Mouse (Mus musculus) cerebellum, adult 2 months (tissue): ENCODE data around the gene Ldlrap1.

Experiments
- CTCF ChIP-seq: fragments of 200-500 bp; IDR thresholded peaks from 2 replicates; pipeline ENCODE4 v1.5.1; 2011; ENCODE audit warnings: low read depth, mild to moderate bottlenecking, control low read depth, low read length, moderate library complexity, borderline replicate concordance; ENCODE audit not compliant: insufficient read depth
- POLR2A ChIP-seq: fragments of 200-500 bp; IDR thresholded peaks from 2 replicates; pipeline ENCODE4 v1.6.1; 2011; ENCODE audit warnings: low read length, control low read depth, borderline replicate concordance; ENCODE audit not compliant: insufficient read depth

- TF ChIP-seq CTCF: no peak
- no peak for TF ChIP-seq POLR2A
Measured at GRCm38 (mm10) chr4:134702981-134703834, 64.6 kb downstream of the Ldlrap1 start.
